Mouse (Mus musculus) forebrain, embryonic 13.5 days (tissue): Measurements from ENCODE around the gene Gfy. TPM values are rescaled to one million over a fixed set of nuclear protein-coding genes. Genes with fewer than 3 reads are reported as not detected.

Experiments
- ATAC-seq: fragments of 200-750 bp; cut with Nextera tagmentation; 2 replicates; pipeline ENCODE4 v1.8.0; 2017
- H3K27ac ChIP-seq: fragments of 300-500 bp; sonication (generic); 2 replicates; pipeline ENCODE4 v1.5.1; 2015; ENCODE audit warnings: inconsistent platforms, mild to moderate bottlenecking, moderate library complexity
- H3K27me3 ChIP-seq: fragments of 300-500 bp; sonication (generic); 2 replicates; pipeline ENCODE4 v1.6.1; 2015; ENCODE audit warnings: mild to moderate bottlenecking, inconsistent platforms
- H3K36me3 ChIP-seq: fragments of 300-500 bp; sonication (generic); 2 replicates; pipeline ENCODE4 v1.6.1; 2015; ENCODE audit warnings: mild to moderate bottlenecking, inconsistent platforms; ENCODE audit not compliant: poor library complexity, severe bottlenecking
- H3K4me1 ChIP-seq: fragments of 300-500 bp; sonication (generic); 2 replicates; pipeline ENCODE4 v1.6.1; 2015; ENCODE audit warnings: inconsistent platforms
- H3K4me2 ChIP-seq: fragments of 300-500 bp; sonication (generic); 2 replicates; pipeline ENCODE4 v1.6.1; 2015; ENCODE audit warnings: inconsistent platforms, mild to moderate bottlenecking, moderate library complexity
- H3K4me3 ChIP-seq: fragments of 300-500 bp; sonication (generic); 2 replicates; pipeline ENCODE4 v1.5.1; 2015; ENCODE audit warnings: mild to moderate bottlenecking, inconsistent platforms
- H3K9ac ChIP-seq: fragments of 300-500 bp; sonication (generic); 2 replicates; pipeline ENCODE4 v1.6.1; 2015; ENCODE audit warnings: mild to moderate bottlenecking, inconsistent platforms
- H3K9me3 ChIP-seq: fragments of 300-500 bp; sonication (generic); replicated peaks from 2 replicates; pipeline ENCODE4 v1.6.1; 2016; ENCODE audit warnings: inconsistent platforms
- WGBS: fragments of 180-500 bp; shearing (Covaris S2); methylation state at CpG from one replicate; pipeline ENCODE4 v1.1.7; 2015; 5-methylcytosine and 5-hydroxymethylcytosine counted together
- polyA plus RNA-seq: library from polyadenylated mRNA; unstranded; fragments of >200 nt; fragmentation: Nextera tagmentation; extraction: Ambion mirVana; gene quantifications from 2 replicates; pipeline ENCODE4 v1.2.1, GENCODE M21; 2015

Gfy gene
- polyA plus RNA-seq, 1 experiment from 2014 or later, result not detected

- H3K4me1 ChIP-seq, result peaks cover 35% of the 10 kb centered on the region
- H3K9me3 ChIP-seq, result no peaks in the 10 kb centered on the region
- no peak for ATAC-seq
- H3K9ac ChIP-seq, result peak within 1 kb of the TSS; percentile 68
- H3K27ac ChIP-seq, result peak within 1 kb of the TSS; percentile 25; the same call in 1 of the 2 replicates
- H3K4me3 ChIP-seq, result peak within 1 kb of the TSS; percentile 50
- peak within 1 kb of the TSS; percentile 65 for H3K4me2 ChIP-seq
- 1% methylated on average over 39 of the region's 41 CpGs for WGBS
- peaks cover 13% of the 10 kb centered on the region for H3K36me3 ChIP-seq
- H3K27me3 ChIP-seq, result peaks cover 67% of the 10 kb centered on the region
Measured at GRCm38 (mm10) chr7:45163735-45164490, 15.5 kb downstream of the Gfy start, which contains the start of gene Slc17a7. TSS of gene Slc17a7 (plus strand) at chr7:45163949.

GRCm38 (mm10) chr7:45162996-45163615 lies 16.3 kb downstream of the Gfy start:
- Histone ChIP-seq H3K27me3 (peaks cover 59% of the 10 kb centered on the region), H3K27ac (no peak overlapping the region), H3K9ac (no peak overlapping the region), H3K9me3 (no peaks in the 10 kb centered on the region), H3K4me3 (peak overlapping the region; percentile 50; the same call in 1 of the 2 replicates), H3K4me1 (peaks cover 27% of the 10 kb centered on the region), H3K4me2 (peak overlapping the region; percentile 65; the same call in 1 of the 2 replicates), H3K36me3 (peaks cover 21% of the 10 kb centered on the region)
- 75% methylated on average over 9 of the region's 9 CpGs for WGBS
- ATAC-seq, result no peak

- peak; percentile 13; the same call in 1 of the 2 replicates for ATAC-seq
- Histone ChIP-seq H3K36me3 (peaks cover 27% of the 10 kb centered on the region), H3K4me2 (peak overlapping the region; percentile 64), H3K9me3 (no peaks in the 10 kb centered on the region), H3K27me3 (peaks cover 53% of the 10 kb centered on the region), H3K4me3 (peak overlapping the region; percentile 35), H3K27ac (peak overlapping the region; percentile 14; the same call in 1 of the 2 replicates), H3K4me1 (peaks cover 22% of the 10 kb centered on the region), H3K9ac (peak overlapping the region; percentile 34)
- WGBS, result 29% methylated on average over 6 of the region's 6 CpGs
Measured at GRCm38 (mm10) chr7:45162551-45162950, 16.8 kb downstream of the Gfy start.

- Histone ChIP-seq H3K4me2 (peak overlapping the region; percentile 64), H3K9ac (peak overlapping the region; percentile 34)
- WGBS, result 5% methylated on average over 35 of the region's 35 CpGs
Measured at GRCm38 (mm10) chr7:45161612-45162473, 17.5 kb downstream of the Gfy start.

GRCm38 (mm10) chr7:45160866-45161265 lies 18.5 kb downstream of the Gfy start:
- Histone ChIP-seq H3K36me3 (peaks cover 30% of the 10 kb centered on the region), H3K27ac (no peak overlapping the region), H3K9ac (no peak overlapping the region), H3K4me2 (no peak overlapping the region), H3K27me3 (peaks cover 36% of the 10 kb centered on the region), H3K4me3 (no peak overlapping the region), H3K4me1 (peaks cover 18% of the 10 kb centered on the region), H3K9me3 (no peaks in the 10 kb centered on the region)
- 94% methylated on average over 3 of the region's 3 CpGs for WGBS
- ATAC-seq, result no peak

More at GRCm38 (mm10) chr7:45161612-45162473, 17.5 kb downstream of the Gfy start:
- H3K27me3 ChIP-seq, result peaks cover 46% of the 10 kb centered on the region
- peak; percentile 88 for ATAC-seq
- no peaks in the 10 kb centered on the region for H3K9me3 ChIP-seq
- H3K27ac ChIP-seq, result peak overlapping the region; percentile 32; the same call in 1 of the 2 replicates
- H3K4me1 ChIP-seq, result peaks cover 18% of the 10 kb centered on the region
- H3K4me3 ChIP-seq, result peak overlapping the region; percentile 35
- H3K36me3 ChIP-seq, result peaks cover 30% of the 10 kb centered on the region

GRCm38 (mm10) chr7:45160316-45160800 lies 19.0 kb downstream of the Gfy start:
- Histone ChIP-seq H3K4me3 (no peak overlapping the region), H3K36me3 (peaks cover 30% of the 10 kb centered on the region), H3K9ac (no peak overlapping the region), H3K9me3 (no peaks in the 10 kb centered on the region), H3K4me2 (no peak overlapping the region), H3K27me3 (peaks cover 31% of the 10 kb centered on the region), H3K4me1 (peaks cover 18% of the 10 kb centered on the region), H3K27ac (no peak overlapping the region)
- no peak for ATAC-seq
- WGBS, result 92% methylated on average over 6 of the region's 6 CpGs

GRCm38 (mm10) chr7:45158991-45159390 lies 20.4 kb downstream of the Gfy start:
- no peaks in the 10 kb centered on the region for H3K9me3 ChIP-seq
- peaks cover 17% of the 10 kb centered on the region for H3K27me3 ChIP-seq
- no peak overlapping the region for H3K4me3 ChIP-seq
- 96% methylated on average over 6 of the region's 6 CpGs for whole genome bisulfite sequencing
- no peak for ATAC-seq
- peaks cover 30% of the 10 kb centered on the region for H3K36me3 ChIP-seq
- no peak overlapping the region for H3K9ac ChIP-seq
- H3K4me1 ChIP-seq, result peaks cover 23% of the 10 kb centered on the region
- no peak overlapping the region for H3K4me2 ChIP-seq
- H3K27ac ChIP-seq, result no peak overlapping the region

- H3K4me2 ChIP-seq, result no peak overlapping the region
- H3K4me3 ChIP-seq, result no peak overlapping the region
- H3K4me1 ChIP-seq, result peaks cover 18% of the 10 kb centered on the region
- WGBS, result 91% methylated on average over 14 of the region's 14 CpGs
- H3K27me3 ChIP-seq, result peaks cover 2% of the 10 kb centered on the region; the same call in 1 of the 2 replicates
- no peak overlapping the region for H3K9ac ChIP-seq
- peaks cover 30% of the 10 kb centered on the region for H3K36me3 ChIP-seq
- ATAC-seq, result no peak
- no peaks in the 10 kb centered on the region for H3K9me3 ChIP-seq
- peak overlapping the region; percentile 12; the same call in 1 of the 2 replicates for H3K27ac ChIP-seq
Measured at GRCm38 (mm10) chr7:45157459-45157858, 21.9 kb downstream of the Gfy start.

GRCm38 (mm10) chr7:45156206-45156605 lies 23.2 kb downstream of the Gfy start:
- Histone ChIP-seq H3K4me3 (no peak overlapping the region), H3K4me1 (peaks cover 24% of the 10 kb centered on the region), H3K27ac (no peak overlapping the region), H3K9ac (no peak overlapping the region), H3K4me2 (no peak overlapping the region), H3K27me3 (no peaks in the 10 kb centered on the region), H3K36me3 (peaks cover 30% of the 10 kb centered on the region), H3K9me3 (no peaks in the 10 kb centered on the region)
- ATAC-seq, result no peak
- 97% methylated on average over 15 of the region's 15 CpGs for WGBS

- Histone ChIP-seq H3K9me3 (no peaks in the 10 kb centered on the region), H3K4me1 (peaks cover 30% of the 10 kb centered on the region), H3K4me2 (peak overlapping the region; percentile 74; the same call in 1 of the 2 replicates), H3K27ac (no peak overlapping the region), H3K4me3 (no peak overlapping the region), H3K9ac (no peak overlapping the region), H3K27me3 (no peaks in the 10 kb centered on the region), H3K36me3 (peaks cover 30% of the 10 kb centered on the region)
- WGBS, result 87% methylated on average over 9 of the region's 9 CpGs
- no peak for ATAC-seq
Measured at GRCm38 (mm10) chr7:45155590-45155989, 23.8 kb downstream of the Gfy start.

- 78% methylated on average over 12 of the region's 12 CpGs for WGBS
- Histone ChIP-seq H3K4me1 (peaks cover 31% of the 10 kb centered on the region), H3K36me3 (peaks cover 27% of the 10 kb centered on the region), H3K4me2 (peak overlapping the region; percentile 74), H3K9ac (no peak overlapping the region), H3K27ac (no peak overlapping the region), H3K9me3 (no peaks in the 10 kb centered on the region), H3K27me3 (no peaks in the 10 kb centered on the region), H3K4me3 (peak overlapping the region; percentile 56)
- peak; percentile 9; the same call in 1 of the 2 replicates for ATAC-seq
Measured at GRCm38 (mm10) chr7:45154993-45155514, 24.3 kb downstream of the Gfy start.
